Mouse (Mus musculus) liver, embryonic 14.5 days (tissue): ENCODE data around the gene Clrn2.

ENCODE experiments used
- CTCF ChIP-seq: IDR thresholded peaks from 2 replicates; pipeline ENCODE4 v1.5.1; 2016; ENCODE audit warnings: antibody characterized with exemption, low read depth, control low read depth
- EP300 ChIP-seq: IDR thresholded peaks from 2 replicates; pipeline ENCODE4 v1.6.1; 2016; ENCODE audit warnings: antibody characterized with exemption, low read depth

- TF ChIP-seq CTCF, result no peak
- no peak for TF ChIP-seq EP300
Observed at GRCm38 (mm10) chr5:45416478-45416877, 37.1 kb upstream of the Clrn2 start.
